Mouse (Mus musculus) adrenal gland, postnatal 25 days (tissue): Measurements from ENCODE around the gene Des. TPM values are rescaled to one million over a fixed set of nuclear protein-coding genes. Genes with fewer than 3 reads are reported as not detected.

Source experiments
- DNase-seq: peaks from one replicate; pipeline ENCODE4 v3.0.0; 2021; ENCODE audit warnings: mixed read lengths
- long read RNA-seq: library from polyadenylated mRNA; stranded (forward); transcript quantifications from one replicate; pipeline ENCODE4 v2.0.0, GENCODE M21; 2021
- total RNA-seq: library from RNA; stranded (reverse); gene quantifications from 2 replicates; pipeline ENCODE4 v1.2.3, GENCODE M21; 2021

Des gene
- 9.3 and 14.1 TPM in 2 replicates for total RNA-seq
- long read RNA-seq, transcript Des-201 (9 exons, 3,028 nt) = major isoform, 24 of 35 reads
- long read RNA-seq, partial matches to known transcripts = 10 of 35 reads
- long read RNA-seq, other reads (novel, unspliced or antisense) = 1 of 35 reads

GRCm38 (mm10) chr1:75360112-75361031 is at the start of gene Des:
Des (plus strand) TSS chr1:75360329.
- peak; percentile 31 for DNase-seq

GRCm38 (mm10) chr1:75311694-75312093 is 48.4 kb upstream of the Des start:
- no peak for DNase-seq

GRCm38 (mm10) chr1:75315011-75315410 is 45.1 kb upstream of the Des start:
- DNase-seq = no peak

- DNase-seq = no peak
These were observed 44.4 kb upstream of the Des start for GRCm38 (mm10) chr1:75315456-75316365.

GRCm38 (mm10) chr1:75316861-75317240 is 43.3 kb upstream of the Des start:
- DNase-seq = peak; percentile 83

GRCm38 (mm10) chr1:75317241-75318201 is 42.6 kb upstream of the Des start, which contains the start of gene Dnpep:
Dnpep (minus strand) TSS chr1:75317990.
- DNase-seq = peak; percentile 100

GRCm38 (mm10) chr1:75318301-75318700 is 41.8 kb upstream of the Des start:
- no peak for DNase-seq

- DNase-seq = no peak
These were observed 41.4 kb upstream of the Des start for GRCm38 (mm10) chr1:75318736-75319135.

- no peak for DNase-seq
These were observed 41.0 kb upstream of the Des start for GRCm38 (mm10) chr1:75319166-75319565.

- DNase-seq = no peak
These were observed 32.7 kb upstream of the Des start for GRCm38 (mm10) chr1:75327461-75327860.

GRCm38 (mm10) chr1:75331271-75331670 is 28.9 kb upstream of the Des start:
- DNase-seq = no peak

- no peak for DNase-seq
These were observed 23.7 kb upstream of the Des start for GRCm38 (mm10) chr1:75336461-75336860.

- DNase-seq = no peak
These were observed 23.0 kb upstream of the Des start for GRCm38 (mm10) chr1:75337097-75337496.

GRCm38 (mm10) chr1:75338091-75338694 is 21.9 kb upstream of the Des start:
- DNase-seq = no peak

GRCm38 (mm10) chr1:75339337-75339736 is 20.8 kb upstream of the Des start:
- DNase-seq = no peak

- no peak for DNase-seq
These were observed 19.6 kb upstream of the Des start for GRCm38 (mm10) chr1:75340519-75340918.

GRCm38 (mm10) chr1:75342874-75343416 is 17.2 kb upstream of the Des start:
- peak; percentile 57 for DNase-seq

GRCm38 (mm10) chr1:75344291-75345035 is 15.7 kb upstream of the Des start:
- no peak for DNase-seq

- no peak for DNase-seq
These were observed 14.8 kb upstream of the Des start for GRCm38 (mm10) chr1:75345036-75345935.
